Mouse (Mus musculus): ENCODE results near the gene Dcaf1.

Dcaf1 gene

DNA sequence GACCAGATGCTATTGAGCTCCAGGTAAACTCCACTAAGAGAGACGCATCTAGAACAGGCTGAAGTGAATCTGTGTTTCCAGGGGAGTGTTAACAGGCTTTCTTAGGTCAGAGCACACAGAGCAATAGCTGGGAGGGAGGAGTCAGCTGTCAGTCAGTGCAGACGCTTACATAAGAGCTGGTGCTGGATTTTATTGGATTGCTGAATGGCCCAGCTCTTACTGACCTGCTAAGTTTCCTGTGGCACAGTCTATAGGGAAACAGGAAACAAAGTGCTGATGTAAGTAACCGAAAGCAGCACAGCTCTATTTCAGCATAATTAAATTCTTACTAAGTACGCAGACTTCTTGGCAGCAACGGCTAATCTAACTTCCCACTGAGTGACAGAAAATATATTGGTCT, 87.0 kb downstream of the Dcaf1 start:
- no peak for DNase-seq

DNA sequence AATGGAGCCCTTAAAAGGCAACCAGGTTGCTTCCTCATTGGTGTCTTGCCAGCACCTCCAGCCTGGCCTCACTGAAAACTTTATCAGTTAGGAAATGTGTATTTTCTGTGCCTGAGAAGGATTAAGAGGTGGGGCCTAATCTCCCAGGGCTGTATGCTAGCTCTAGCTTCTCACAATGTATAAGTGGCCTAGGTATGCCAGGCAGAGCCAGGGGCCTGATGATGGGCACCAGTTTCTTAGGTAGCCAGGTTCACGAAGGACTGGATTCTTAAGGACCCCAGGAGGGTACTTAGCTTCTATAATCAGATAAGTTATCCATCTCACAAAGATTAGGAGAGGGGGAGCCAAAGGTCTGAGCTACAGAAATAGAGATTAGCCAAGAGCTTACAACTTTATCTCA, 90.0 kb downstream of the Dcaf1 start:
- no peak for DNase-seq

DNA sequence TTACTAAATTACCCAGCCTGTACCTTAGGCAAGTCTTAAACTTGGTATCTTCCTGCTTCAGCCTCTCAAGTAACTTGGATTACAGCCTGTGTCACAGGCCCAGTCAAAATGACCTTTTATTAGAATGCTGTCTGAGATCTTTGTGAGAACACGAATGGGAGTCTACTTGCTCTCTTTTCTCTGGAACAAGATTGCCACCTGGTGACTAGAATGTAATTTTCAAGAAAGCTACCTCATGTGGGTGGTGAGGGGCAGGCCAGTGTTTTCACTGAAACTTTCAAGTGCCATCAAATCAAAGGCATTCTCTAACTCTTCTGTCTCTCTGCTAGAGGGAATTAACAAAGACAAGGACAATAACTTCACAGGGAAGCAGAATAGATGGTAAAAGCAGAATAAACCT, 92.1 kb downstream of the Dcaf1 start:
- no peak for DNase-seq

DNA sequence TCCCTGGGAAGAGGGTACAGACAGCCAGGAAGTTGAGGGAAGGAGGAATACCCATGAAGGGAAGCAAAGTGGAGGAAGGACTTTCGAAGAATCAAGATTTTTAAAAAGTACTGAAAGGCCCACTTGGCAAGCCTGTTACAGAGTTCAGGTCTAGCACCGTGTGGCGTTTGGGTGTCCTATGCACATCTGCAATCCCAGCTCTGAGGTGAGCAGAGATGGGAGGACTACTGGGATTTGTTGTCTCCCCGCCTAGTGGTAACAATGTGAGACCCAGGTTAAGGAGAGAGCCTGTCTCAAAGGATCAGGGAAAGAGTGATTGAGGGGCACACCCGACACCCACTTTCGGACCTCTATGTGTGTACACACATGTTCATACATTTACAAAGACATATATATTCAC, 93.2 kb downstream of the Dcaf1 start:
- DNase-seq, result no peak

Measured in right cerebral cortex, adult 18-20 months (tissue).